Mouse (Mus musculus): ENCODE data around the gene Olfr193.
"Not testable (repeated sequence)": the region's sequence is repeated elsewhere in the genome, so short reads cannot be mapped to it uniquely, and the experiment has no call there.

Olfr193 gene

GRCm38 (mm10) chr16:59111781-59112180 lies at the start of gene Olfr193:
TSS of gene Olfr193 (minus strand) at chr16:59111881.
- no peak for DNase-seq (ENCODE audit: low spot score in 2 of 2)

GRCm38 (mm10) chr16:59151996-59152395 lies 40.3 kb upstream of the Olfr193 start:
- no peak for DNase-seq (ENCODE audit: low spot score in 2 of 2)

- no peak for DNase-seq (ENCODE audit: low spot score in 2 of 2)
These were observed 35.1 kb upstream of the Olfr193 start, which contains the start of gene Olfr195 for GRCm38 (mm10) chr16:59146746-59147145. TSS of gene Olfr195 (plus strand) at chr16:59147046.

GRCm38 (mm10) chr16:59141105-59141504 lies 29.4 kb upstream of the Olfr193 start:
- DNase-seq (ENCODE audit: low spot score in 2 of 2), result no peak

- DNase-seq (ENCODE audit: low spot score in 2 of 2), result no peak
These were observed 19.1 kb upstream of the Olfr193 start for GRCm38 (mm10) chr16:59130740-59131139.

- DNase-seq (ENCODE audit: low spot score in 2 of 2), result no peak
These were observed 9.3 kb upstream of the Olfr193 start, which contains the start of gene Olfr194 for GRCm38 (mm10) chr16:59120969-59121368. TSS of gene Olfr194 (minus strand) at chr16:59121069.

GRCm38 (mm10) chr16:59108522-59108921 lies 3.2 kb downstream of the Olfr193 start:
- DNase-seq (ENCODE audit: low spot score in 2 of 2), result not testable (repeated sequence)

GRCm38 (mm10) chr16:59105312-59105711 lies 6.4 kb downstream of the Olfr193 start:
- DNase-seq (ENCODE audit: low spot score in 2 of 2), result no peak

GRCm38 (mm10) chr16:59089722-59090121 lies 22.0 kb downstream of the Olfr193 start, which contains the start of gene Olfr191:
TSS of gene Olfr191 (minus strand) at chr16:59089822.
- not testable (repeated sequence) for DNase-seq (ENCODE audit: low spot score in 2 of 2)

GRCm38 (mm10) chr16:59081113-59081512 lies 30.6 kb downstream of the Olfr193 start:
- not testable (repeated sequence) for DNase-seq (ENCODE audit: low spot score in 2 of 2)

GRCm38 (mm10) chr16:59077905-59078304 lies 33.8 kb downstream of the Olfr193 start, which contains the start of gene Olfr190:
TSS of gene Olfr190 (minus strand) at chr16:59078005.
- no peak for DNase-seq (ENCODE audit: low spot score in 2 of 2)

GRCm38 (mm10) chr16:59073520-59073919 lies 38.2 kb downstream of the Olfr193 start:
- DNase-seq (ENCODE audit: low spot score in 2 of 2), result no peak

GRCm38 (mm10) chr16:59071755-59072154 lies 39.9 kb downstream of the Olfr193 start:
- DNase-seq (ENCODE audit: low spot score in 2 of 2), result no peak

GRCm38 (mm10) chr16:59062411-59062810 lies 49.3 kb downstream of the Olfr193 start:
- not testable (repeated sequence) for DNase-seq (ENCODE audit: low spot score in 2 of 2)
